Mouse (Mus musculus): Measurements from ENCODE around the gene Lsamp. TPM values are rescaled to one million over a fixed set of nuclear protein-coding genes. Genes with fewer than 3 reads are reported as not detected.

Gene Lsamp
- total and polyA plus RNA-seq, 3 experiments, result 0.97 to 2.3 (median 1.1) TPM

GRCm38 (mm10) chr16:40831536-40831935 is 847.4 kb downstream of the Lsamp start:
- intact Hi-C loops (cut with DNase I), result no loop called here
- H3K79me2 ChIP-seq (replicated peaks; ENCODE audit: control insufficient read depth, insufficient read depth, low read length), result no peaks in the 10 kb centered on the region
- no peak for TF ChIP-seq POLR2A (IDR thresholded peaks at IDR 0.05; ENCODE audit: insufficient read depth, low read depth, low read length)
- no peak for TF ChIP-seq CTCF (IDR thresholded peaks at IDR 0.05)
- TF ChIP-seq EP300 (IDR thresholded peaks at IDR 0.05; ENCODE audit: insufficient read depth, low read depth, low read length), result no peak

GRCm38 (mm10) chr16:40841765-40842164 is 857.6 kb downstream of the Lsamp start:
- no peak for TF ChIP-seq POLR2A (IDR thresholded peaks at IDR 0.05; ENCODE audit: insufficient read depth, low read depth, low read length)
- TF ChIP-seq EP300 (IDR thresholded peaks at IDR 0.05; ENCODE audit: insufficient read depth, low read depth, low read length), result no peak
- no peak for TF ChIP-seq CTCF (IDR thresholded peaks at IDR 0.05)
- Histone ChIP-seq H3K9ac (ENCODE audit: low read depth, low read length) (no peak overlapping the region), H3K79me2 (replicated peaks; ENCODE audit: control insufficient read depth, insufficient read depth, low read length) (no peaks in the 10 kb centered on the region), H3K27me3 (ENCODE audit: control insufficient read depth, insufficient read depth, low read length) (no peaks in the 10 kb centered on the region), H3K4me1 (ENCODE audit: control insufficient read depth, insufficient read depth, low read length) (no peaks in the 10 kb centered on the region), H3K27ac (no peak overlapping the region), H3K4me3 (no peak overlapping the region), H3K36me3 (ENCODE audit: control insufficient read depth, insufficient read depth, low read length) (no peaks in the 10 kb centered on the region)
- intact Hi-C loops (cut with DNase I), result no loop called here
- DNase-seq, result no peak
- 76% methylated on average over 1 of the region's 1 CpGs for WGBS

More at GRCm38 (mm10) chr16:40831536-40831935, 847.4 kb downstream of the Lsamp start:
- no peak overlapping the region for H3K27ac ChIP-seq
- H3K27me3 ChIP-seq (ENCODE audit: control insufficient read depth, insufficient read depth, low read length), result no peaks in the 10 kb centered on the region
- no peak for DNase-seq
- H3K4me1 ChIP-seq (ENCODE audit: control insufficient read depth, insufficient read depth, low read length), result no peaks in the 10 kb centered on the region
- no peak overlapping the region for H3K4me3 ChIP-seq
- no peak overlapping the region for H3K9ac ChIP-seq (ENCODE audit: low read depth, low read length)
- H3K36me3 ChIP-seq (ENCODE audit: control insufficient read depth, insufficient read depth, low read length), result no peaks in the 10 kb centered on the region

DNA sequence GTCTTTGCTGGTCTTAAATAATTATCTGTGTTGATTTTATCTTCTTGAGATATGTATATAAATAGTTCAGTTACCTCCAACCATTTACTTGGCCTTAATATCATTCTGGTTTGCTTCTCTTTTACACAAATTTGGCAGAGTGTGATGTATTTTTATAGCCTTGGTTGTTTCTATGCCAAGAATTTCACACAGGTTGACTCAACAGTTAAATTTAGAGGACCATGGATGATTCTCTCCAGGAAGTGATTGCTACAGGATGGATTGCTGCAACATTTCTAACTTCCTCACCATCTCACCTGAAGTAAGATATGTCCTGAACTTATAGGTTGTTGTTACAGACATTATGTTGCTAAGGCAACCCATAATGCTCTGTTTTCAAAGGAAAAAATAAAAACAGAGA is 882.6 kb downstream of the Lsamp start:
- intact Hi-C loops (cut with DNase I), result no loop called here
- Histone ChIP-seq H3K36me3 (ENCODE audit: control insufficient read depth, insufficient read depth, low read length) (no peaks in the 10 kb centered on the region), H3K27me3 (ENCODE audit: control insufficient read depth, insufficient read depth, low read length) (no peaks in the 10 kb centered on the region), H3K27ac (no peak overlapping the region), H3K79me2 (replicated peaks; ENCODE audit: control insufficient read depth, insufficient read depth, low read length) (no peaks in the 10 kb centered on the region), H3K4me3 (no peak overlapping the region), H3K4me1 (ENCODE audit: control insufficient read depth, insufficient read depth, low read length) (no peaks in the 10 kb centered on the region), H3K9ac (ENCODE audit: low read depth, low read length) (no peak overlapping the region)
- no peak for DNase-seq
- TF ChIP-seq CTCF (IDR thresholded peaks at IDR 0.05) (no peak), EP300 (IDR thresholded peaks at IDR 0.05; ENCODE audit: insufficient read depth, low read depth, low read length) (no peak), POLR2A (IDR thresholded peaks at IDR 0.05; ENCODE audit: insufficient read depth, low read depth, low read length) (no peak)

- Histone ChIP-seq H3K36me3 (ENCODE audit: control insufficient read depth, insufficient read depth, low read length) (no peaks in the 10 kb centered on the region), H3K27ac (no peak overlapping the region), H3K27me3 (ENCODE audit: control insufficient read depth, insufficient read depth, low read length) (no peaks in the 10 kb centered on the region), H3K4me1 (ENCODE audit: control insufficient read depth, insufficient read depth, low read length) (no peaks in the 10 kb centered on the region), H3K79me2 (replicated peaks; ENCODE audit: control insufficient read depth, insufficient read depth, low read length) (no peaks in the 10 kb centered on the region), H3K4me3 (no peak overlapping the region), H3K9ac (ENCODE audit: low read depth, low read length) (no peak overlapping the region)
- TF ChIP-seq POLR2A (IDR thresholded peaks at IDR 0.05; ENCODE audit: insufficient read depth, low read depth, low read length) (no peak), CTCF (IDR thresholded peaks at IDR 0.05) (no peak), EP300 (IDR thresholded peaks at IDR 0.05; ENCODE audit: insufficient read depth, low read depth, low read length) (no peak)
- no peak for DNase-seq
- intact Hi-C loops (cut with DNase I), result no loop called here
- 75% methylated on average over 4 of the region's 4 CpGs for WGBS
Observed at GRCm38 (mm10) chr16:40878301-40878700, 894.1 kb downstream of the Lsamp start.

GRCm38 (mm10) chr16:40881942-40882341 is 897.8 kb downstream of the Lsamp start:
- no peak for TF ChIP-seq EP300 (IDR thresholded peaks at IDR 0.05; ENCODE audit: insufficient read depth, low read depth, low read length)
- TF ChIP-seq POLR2A (IDR thresholded peaks at IDR 0.05; ENCODE audit: insufficient read depth, low read depth, low read length), result no peak
- TF ChIP-seq CTCF (IDR thresholded peaks at IDR 0.05), result no peak
- no peaks in the 10 kb centered on the region for H3K79me2 ChIP-seq (replicated peaks; ENCODE audit: control insufficient read depth, insufficient read depth, low read length)
- WGBS, result 47% methylated on average over 5 of the region's 5 CpGs

GRCm38 (mm10) chr16:40891338-40891737 is 907.2 kb downstream of the Lsamp start:
- 23% methylated on average over 7 of the region's 7 CpGs for WGBS
- Histone ChIP-seq H3K9ac (ENCODE audit: low read depth, low read length) (no peak overlapping the region), H3K79me2 (replicated peaks; ENCODE audit: control insufficient read depth, insufficient read depth, low read length) (no peaks in the 10 kb centered on the region), H3K27me3 (ENCODE audit: control insufficient read depth, insufficient read depth, low read length) (no peaks in the 10 kb centered on the region), H3K4me3 (no peak overlapping the region), H3K36me3 (ENCODE audit: control insufficient read depth, insufficient read depth, low read length) (no peaks in the 10 kb centered on the region), H3K4me1 (ENCODE audit: control insufficient read depth, insufficient read depth, low read length) (no peaks in the 10 kb centered on the region), H3K27ac (no peak overlapping the region)
- TF ChIP-seq EP300 (IDR thresholded peaks at IDR 0.05; ENCODE audit: insufficient read depth, low read depth, low read length) (no peak), CTCF (IDR thresholded peaks at IDR 0.05) (no peak), POLR2A (IDR thresholded peaks at IDR 0.05; ENCODE audit: insufficient read depth, low read depth, low read length) (no peak)
- no peak for DNase-seq
- intact Hi-C loops (cut with DNase I), result no loop called here

More at GRCm38 (mm10) chr16:40881942-40882341, 897.8 kb downstream of the Lsamp start:
- no peak for DNase-seq
- no peak overlapping the region for H3K4me3 ChIP-seq
- no peak overlapping the region for H3K9ac ChIP-seq (ENCODE audit: low read depth, low read length)
- no peaks in the 10 kb centered on the region for H3K36me3 ChIP-seq (ENCODE audit: control insufficient read depth, insufficient read depth, low read length)
- no peaks in the 10 kb centered on the region for H3K27me3 ChIP-seq (ENCODE audit: control insufficient read depth, insufficient read depth, low read length)
- no peaks in the 10 kb centered on the region for H3K4me1 ChIP-seq (ENCODE audit: control insufficient read depth, insufficient read depth, low read length)
- H3K27ac ChIP-seq, result no peak overlapping the region
- intact Hi-C loops (cut with DNase I), result no loop called here
